Mouse (Mus musculus) erythroblast, embryonic 14.5 days (primary cell): Measurements from ENCODE around the gene Tmem258.

Experiments
- GATA1 ChIP-seq: IDR thresholded peaks from 2 replicates; pipeline ENCODE4 v1.6.1; 2012; ENCODE audit warnings: low read length, inconsistent platforms, mixed read lengths
- TAL1 ChIP-seq: IDR thresholded peaks from 3 replicates; pipeline ENCODE4 v1.6.1; 2012; ENCODE audit warnings: low read length, inconsistent platforms, mixed read lengths

DNA sequence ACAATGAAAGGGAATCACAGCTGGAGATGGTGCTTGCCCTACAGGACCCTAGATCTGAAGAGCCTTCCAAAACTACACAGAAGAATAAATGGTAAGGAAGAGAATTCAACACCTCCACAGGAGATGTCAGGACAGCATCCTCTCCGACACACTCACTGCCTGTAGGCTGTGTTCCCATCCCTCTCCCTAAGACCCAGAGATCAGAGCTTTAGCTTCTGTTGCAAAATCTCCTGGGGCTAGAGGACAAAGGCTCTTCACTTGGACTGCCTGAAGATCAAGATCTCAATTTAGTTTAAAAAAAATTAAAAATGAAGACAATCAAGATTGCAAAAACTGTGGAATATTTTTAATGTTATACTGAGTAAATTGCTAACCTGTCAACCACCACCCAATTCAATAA, 27.3 kb upstream of the Tmem258 start:
- no peak for TF ChIP-seq GATA1
- TF ChIP-seq TAL1 = no peak
